Mouse (Mus musculus): Measurements from ENCODE around the gene Pck1. TPM values are rescaled to one million over a fixed set of nuclear protein-coding genes. Genes with fewer than 3 reads are reported as not detected.

Gene Pck1
- polyA plus RNA-seq, 1 experiment from 2014 or later: 3.0 TPM

Other genes starting within 250 kb of the Pck1 start
- gene Bmp7, start 212.7 kb upstream of the Pck1 start, polyA plus RNA-seq (2014; fragmentation: Nextera tagmentation; extraction: Ambion mirVana): 49.3 and 54.2 TPM in 2 replicates
- 0.17 and 0.34 TPM in 2 replicates for gene Spo11, start 175.3 kb upstream of the Pck1 start, polyA plus RNA-seq (2014; fragmentation: Nextera tagmentation; extraction: Ambion mirVana)
- gene Rae1, start 152.9 kb upstream of the Pck1 start, polyA plus RNA-seq (2014; fragmentation: Nextera tagmentation; extraction: Ambion mirVana): 131 and 155 TPM in 2 replicates
- 41.3 and 42.6 TPM in 2 replicates for gene Rbm38, start 132.6 kb upstream of the Pck1 start, polyA plus RNA-seq (2014; fragmentation: Nextera tagmentation; extraction: Ambion mirVana)
- 0.07 and 0.08 TPM in 2 replicates for gene Ctcfl, start 33.5 kb upstream of the Pck1 start, polyA plus RNA-seq (2014; fragmentation: Nextera tagmentation; extraction: Ambion mirVana)
- gene Zbp1, start 65.9 kb downstream of the Pck1 start, polyA plus RNA-seq (2014; fragmentation: Nextera tagmentation; extraction: Ambion mirVana): 0.26 TPM in 1 of 2 replicates, not detected in the other
- 4.9 and 5.8 TPM in 2 replicates for gene Pmepa1, start 123.5 kb downstream of the Pck1 start, polyA plus RNA-seq (2014; fragmentation: Nextera tagmentation; extraction: Ambion mirVana)

All from kidney, embryonic 14.5 days (tissue).